Mouse (Mus musculus): Measurements from ENCODE around the gene Vcam1. TPM values are rescaled to one million over a fixed set of nuclear protein-coding genes. Genes with fewer than 3 reads are reported as not detected.

The Vcam1 gene
- total RNA-seq, 2 experiments from 2014 or later, result 0.33 TPM; not detected in 1

DNA sequence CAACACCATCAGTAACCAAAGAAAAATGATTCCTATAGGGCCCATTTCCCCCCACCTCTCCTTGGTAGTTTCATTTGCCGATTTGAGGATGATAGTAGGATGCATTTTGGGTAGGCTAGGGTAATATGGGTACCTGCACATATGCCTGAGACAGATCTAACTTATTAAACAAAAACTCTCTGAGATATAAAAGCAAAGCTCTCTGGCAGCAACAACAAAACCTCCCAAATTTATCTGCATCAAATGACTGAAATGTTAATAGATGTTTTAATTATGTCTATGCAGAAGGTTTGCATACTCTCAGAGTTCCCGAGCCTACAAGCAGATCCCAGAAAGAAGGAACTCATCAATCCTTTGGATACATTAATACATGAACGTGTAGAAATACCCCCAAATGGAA, 1.7 kb downstream of the Vcam1 start:
- ATAC-seq (replicated peaks; ENCODE audit: low FRiP score, low TSS enrichment, poor library complexity, severe bottlenecking), result no peak

DNA sequence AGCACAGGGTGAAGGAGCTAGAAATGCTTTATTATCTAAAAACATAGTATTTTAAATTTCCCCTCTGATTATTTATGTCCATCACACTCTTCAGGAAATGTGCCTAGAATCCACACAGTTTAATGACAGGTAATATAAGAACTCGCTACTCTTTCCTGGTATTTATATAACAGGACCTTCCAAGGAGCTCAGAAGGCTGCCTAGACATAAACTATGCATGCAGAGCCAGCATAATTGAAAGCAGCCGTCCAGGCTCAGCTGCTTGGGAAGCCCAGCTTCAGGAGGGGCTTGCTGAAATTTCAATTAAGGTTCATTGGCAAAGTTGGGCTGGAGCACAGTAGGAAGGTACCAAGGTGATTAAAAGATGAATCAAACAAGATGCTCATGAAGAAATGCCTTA, 2.2 kb downstream of the Vcam1 start:
- ATAC-seq (replicated peaks; ENCODE audit: low FRiP score, low TSS enrichment, poor library complexity, severe bottlenecking), result no peak

DNA sequence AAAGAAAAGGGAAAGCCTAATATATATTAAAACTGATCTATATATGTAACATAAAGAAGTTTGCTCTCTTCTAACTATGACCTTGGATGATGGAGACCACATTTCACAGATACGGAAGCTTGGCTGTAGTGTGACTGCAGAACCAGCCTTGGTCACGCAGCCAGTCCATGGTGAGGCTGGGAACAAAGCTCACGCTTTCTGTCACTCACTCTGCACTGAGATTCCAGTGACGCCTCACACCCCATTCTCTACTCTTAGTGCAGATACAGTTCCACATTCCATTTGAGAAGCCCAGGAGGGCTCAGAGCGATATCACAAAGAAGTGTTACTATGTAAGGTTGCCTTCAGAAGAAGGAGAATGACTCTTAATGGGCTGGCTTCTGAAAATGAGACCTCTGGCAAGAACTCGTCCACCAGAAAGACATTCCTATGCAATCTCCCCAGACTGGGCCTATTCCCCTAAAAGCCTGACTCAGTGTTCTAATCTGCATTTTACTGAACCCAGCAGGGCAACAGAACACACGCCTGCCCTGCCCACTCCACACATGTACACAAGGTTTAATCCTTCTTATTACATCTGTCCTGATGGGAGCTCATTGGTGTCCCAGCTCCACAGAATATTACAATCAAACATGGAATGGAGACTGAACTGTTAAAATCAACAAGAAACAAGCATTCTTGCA, 2.8 kb downstream of the Vcam1 start:
- ATAC-seq (replicated peaks; ENCODE audit: low FRiP score, low TSS enrichment, poor library complexity, severe bottlenecking), result no peak

DNA sequence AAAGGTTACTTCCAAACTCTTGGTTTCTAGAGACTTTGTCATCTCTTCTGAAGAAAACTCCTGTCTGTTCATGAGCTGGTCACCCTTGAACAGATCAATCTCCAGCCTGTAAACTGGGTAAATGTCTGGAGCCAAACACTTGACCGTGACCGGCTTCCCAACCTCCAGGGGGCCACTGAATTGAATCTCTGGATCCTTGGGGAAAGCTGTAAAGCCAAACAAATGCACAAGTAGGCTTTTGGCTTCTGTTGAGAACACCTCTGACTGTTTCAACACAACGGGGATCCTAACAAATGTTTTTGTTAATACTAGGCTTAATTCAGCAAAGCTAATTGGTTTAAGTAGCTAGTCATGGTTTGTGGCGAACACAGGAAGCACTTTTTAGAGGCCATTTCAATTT, 3.4 kb downstream of the Vcam1 start:
- no peak for ATAC-seq (replicated peaks; ENCODE audit: low FRiP score, low TSS enrichment, poor library complexity, severe bottlenecking)

DNA sequence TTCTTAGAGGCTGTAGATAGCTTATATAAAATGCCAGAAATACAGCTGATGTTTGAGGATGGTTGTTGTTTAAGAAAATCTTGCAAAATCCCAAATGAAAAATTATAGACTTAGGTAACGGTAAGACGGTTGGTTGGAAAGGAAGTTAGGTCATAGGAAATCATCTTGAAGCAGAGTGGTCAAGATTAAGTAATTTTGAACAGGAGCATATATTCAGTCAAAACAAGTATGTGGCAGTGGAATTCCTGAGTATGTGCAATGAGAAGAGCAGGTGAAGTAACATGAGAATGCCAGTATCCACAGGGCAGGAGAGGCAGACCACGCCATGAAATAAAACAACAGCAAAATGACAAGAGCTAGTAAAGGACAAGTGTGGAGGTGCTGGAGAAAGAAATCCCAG, 5.7 kb downstream of the Vcam1 start:
- no peak for ATAC-seq (replicated peaks; ENCODE audit: low FRiP score, low TSS enrichment, poor library complexity, severe bottlenecking)

DNA sequence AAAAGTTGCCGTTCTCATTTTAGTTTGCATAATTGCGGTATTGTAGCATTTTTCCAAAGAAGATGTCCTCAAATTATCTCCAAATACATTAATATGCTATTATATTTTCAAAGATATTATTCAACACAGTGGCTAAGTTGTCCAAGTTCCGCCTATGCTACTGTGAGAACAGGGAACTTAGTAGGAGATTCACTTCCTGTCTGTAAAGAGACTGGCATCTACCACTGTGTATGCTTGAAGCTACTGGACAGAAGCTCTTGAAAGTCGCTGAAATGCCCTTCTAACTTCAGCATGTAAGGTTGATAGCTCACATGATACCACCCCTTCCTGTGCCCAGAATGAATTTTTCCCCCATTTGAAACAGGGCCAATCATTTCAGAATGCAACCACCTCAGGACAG, 6.8 kb downstream of the Vcam1 start:
- ATAC-seq (replicated peaks; ENCODE audit: low FRiP score, low TSS enrichment, poor library complexity, severe bottlenecking), result no peak

DNA sequence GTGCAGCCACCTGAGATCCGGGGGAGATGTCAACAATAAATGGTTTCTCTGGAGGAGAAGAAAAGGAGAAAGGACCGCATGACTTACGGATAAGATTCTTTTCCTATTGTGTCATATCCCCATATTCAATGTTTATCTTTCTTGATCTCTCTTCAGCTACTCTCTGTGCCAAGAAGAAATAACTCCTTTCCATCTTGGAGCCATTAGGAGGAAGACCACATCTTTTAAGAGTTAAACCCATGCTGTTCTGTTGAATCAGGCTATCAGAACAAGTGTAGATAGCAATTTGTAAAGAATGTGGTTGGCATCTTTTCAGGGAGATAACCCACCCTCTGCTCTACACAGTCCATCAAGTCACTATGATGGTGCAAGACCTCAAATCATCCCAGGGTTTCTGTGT, 8.5 kb downstream of the Vcam1 start:
- ATAC-seq (replicated peaks; ENCODE audit: low FRiP score, low TSS enrichment, poor library complexity, severe bottlenecking), result no peak

DNA sequence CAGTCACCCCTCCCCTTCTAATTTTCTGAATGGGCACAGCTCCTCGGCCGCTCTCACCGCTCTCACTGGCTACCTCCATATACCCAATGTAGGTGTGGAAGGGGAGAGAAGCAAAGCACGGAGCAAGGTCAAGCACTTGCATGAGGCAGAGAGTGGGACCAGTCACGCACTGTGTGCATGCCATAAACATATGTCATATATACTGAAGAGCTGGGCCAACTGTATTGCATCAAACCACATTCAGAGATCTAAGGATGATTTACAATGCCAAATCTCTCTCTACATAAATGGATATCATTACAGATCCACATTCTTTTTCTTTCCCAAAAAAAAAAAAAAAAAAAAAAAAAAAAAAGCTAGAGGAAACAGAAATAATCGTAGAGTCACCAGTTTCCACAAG, 9.1 kb downstream of the Vcam1 start:
- no peak for ATAC-seq (replicated peaks; ENCODE audit: low FRiP score, low TSS enrichment, poor library complexity, severe bottlenecking)

DNA sequence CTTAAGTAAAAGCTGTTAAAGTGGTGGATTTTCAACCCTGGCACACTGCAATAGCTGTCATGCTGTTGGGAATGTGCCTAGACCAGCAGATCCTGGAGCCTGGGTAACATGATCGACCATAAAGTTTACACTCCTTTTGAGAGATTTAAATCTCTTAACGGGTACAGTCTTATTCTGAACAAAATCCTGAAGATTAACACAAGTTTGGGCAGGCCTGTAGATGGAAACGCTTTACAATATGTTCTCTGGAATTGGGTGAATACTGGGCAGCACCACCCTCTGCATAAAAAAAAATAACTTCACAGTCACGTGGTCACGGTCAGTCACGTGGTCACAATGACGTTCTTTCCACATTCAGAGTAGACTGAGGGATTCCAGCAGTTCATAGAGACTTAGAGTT, 10.3 kb downstream of the Vcam1 start:
- no peak for ATAC-seq (replicated peaks; ENCODE audit: low FRiP score, low TSS enrichment, poor library complexity, severe bottlenecking)

DNA sequence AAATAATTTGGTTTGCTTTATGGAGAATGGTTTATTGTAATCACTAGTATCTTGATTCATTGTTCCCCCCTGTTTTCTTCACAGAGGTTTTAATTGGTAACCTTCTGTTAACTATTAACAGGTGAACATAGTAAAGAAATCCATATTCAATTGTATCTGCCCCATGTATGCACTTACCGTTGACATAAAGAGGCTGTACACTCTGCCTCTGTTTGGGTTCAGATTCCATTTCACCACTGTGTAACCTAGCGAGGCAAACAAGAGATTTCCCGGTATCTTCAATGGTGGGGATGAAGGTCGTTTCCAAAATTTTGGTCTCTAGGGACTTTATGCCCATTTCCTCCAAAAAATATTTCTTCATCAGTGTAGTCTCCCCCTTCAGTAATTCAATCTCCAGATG, 12.4 kb downstream of the Vcam1 start:
- ATAC-seq (replicated peaks; ENCODE audit: low FRiP score, low TSS enrichment, poor library complexity, severe bottlenecking), result no peak

DNA sequence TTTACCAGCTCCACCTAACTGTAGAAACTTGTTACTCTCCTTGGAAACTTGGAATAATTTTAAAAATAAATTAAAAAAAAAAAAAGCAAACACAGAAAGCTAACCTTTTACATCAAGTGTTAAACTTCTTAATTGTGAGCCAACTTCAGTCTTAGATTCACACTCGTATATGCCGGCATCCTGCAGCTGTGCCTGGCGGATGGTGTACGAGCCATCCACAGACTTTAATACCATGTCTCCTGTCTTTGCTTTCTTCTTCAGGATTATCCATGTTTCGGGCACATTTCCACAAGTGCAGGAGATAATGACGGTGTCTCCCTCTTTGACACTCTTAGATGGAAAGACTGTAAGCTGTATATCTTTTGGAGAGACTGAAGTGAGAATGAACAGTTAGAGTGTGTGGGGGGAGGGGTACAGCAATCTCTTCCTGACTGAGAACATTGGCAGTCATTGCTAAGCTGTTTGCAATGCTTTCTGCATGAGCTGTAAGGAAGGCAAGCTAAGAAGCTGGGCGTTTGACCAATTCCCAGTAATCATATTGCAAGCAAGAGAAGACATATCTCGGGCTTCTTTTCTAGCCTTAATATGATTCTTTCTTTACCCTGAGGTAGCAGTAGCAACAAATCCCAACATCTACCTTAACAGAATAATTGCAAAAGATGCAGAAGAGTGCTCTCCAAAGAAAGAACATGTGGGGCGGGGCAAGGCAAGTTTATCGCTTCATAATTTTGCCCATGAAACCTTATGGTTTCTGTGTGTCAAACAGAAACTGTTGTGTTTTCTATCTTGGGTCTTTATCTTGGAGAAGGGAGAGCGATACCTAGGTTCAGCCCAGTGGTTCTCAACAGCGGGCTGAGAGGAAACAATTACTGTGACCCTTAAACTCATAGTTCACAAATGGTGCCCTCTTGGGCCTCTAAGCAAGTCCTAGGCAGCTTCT, 15.0 kb downstream of the Vcam1 start:
- ATAC-seq (replicated peaks; ENCODE audit: low FRiP score, low TSS enrichment, poor library complexity, severe bottlenecking), result no peak

DNA sequence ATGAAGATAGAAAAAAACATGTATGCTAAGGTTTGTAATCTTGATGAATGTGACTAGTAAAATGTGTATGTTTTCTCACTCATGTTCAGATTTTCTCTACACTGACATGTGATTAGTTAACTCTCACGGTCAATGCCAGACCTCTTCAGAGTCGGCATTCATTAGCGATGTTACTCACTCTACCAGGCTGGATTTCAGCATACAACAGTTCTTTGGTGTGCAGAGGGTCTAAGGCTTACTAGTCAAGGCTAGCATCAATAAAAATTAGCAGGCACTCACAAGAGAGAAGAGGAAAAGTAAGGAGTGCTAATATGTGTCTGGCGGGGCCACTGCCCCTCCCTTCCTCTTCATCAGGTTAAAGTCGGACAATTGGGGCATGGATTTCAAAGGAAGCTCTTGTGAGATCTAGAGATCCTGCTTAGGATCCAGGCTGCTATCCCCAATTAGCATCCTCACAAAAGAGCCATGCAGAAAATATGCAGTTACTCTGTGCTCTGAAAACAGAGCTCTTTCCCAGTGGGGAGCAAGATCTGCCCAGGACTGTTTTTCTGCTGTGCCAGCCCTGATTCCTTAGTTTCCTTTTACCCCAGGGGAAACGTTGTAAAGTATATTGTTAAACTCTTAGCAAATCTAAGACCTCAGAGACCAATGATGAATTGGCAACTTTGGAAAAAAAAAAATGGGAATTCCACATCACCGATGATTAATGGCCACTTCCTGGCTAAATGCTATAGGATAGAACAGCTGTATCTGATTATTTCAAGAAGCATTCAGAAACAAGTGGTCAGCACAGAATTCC, 15.8 kb downstream of the Vcam1 start:
- ATAC-seq (replicated peaks; ENCODE audit: low FRiP score, low TSS enrichment, poor library complexity, severe bottlenecking), result no peak

DNA sequence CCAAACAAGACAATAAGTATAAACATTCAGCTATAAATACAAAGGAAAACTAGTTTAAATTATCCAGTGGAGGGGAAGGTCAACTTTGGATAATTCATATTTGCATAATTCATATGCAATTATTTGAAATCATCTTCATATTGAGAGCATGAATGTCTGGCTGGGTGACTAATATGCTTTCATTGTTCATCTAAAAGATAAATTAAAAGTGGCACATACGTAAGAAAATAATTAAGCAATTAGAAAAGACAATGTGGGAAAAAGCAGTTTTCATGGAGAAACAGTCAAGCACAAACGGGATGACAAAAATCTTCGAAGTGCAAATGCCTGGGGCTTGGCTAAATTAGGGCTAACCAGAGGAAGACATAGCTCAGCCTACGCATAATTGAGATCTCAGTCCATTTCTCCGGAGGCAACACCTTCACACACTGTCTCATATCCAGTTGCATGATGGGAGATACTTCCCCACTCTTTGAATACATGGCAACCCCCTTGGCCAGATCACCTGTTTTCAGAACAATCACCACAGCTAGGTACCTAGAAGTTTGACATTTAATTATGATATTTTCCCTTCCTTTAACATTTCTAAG, 16.6 kb downstream of the Vcam1 start:
- ATAC-seq (replicated peaks; ENCODE audit: low FRiP score, low TSS enrichment, poor library complexity, severe bottlenecking), result no peak

DNA sequence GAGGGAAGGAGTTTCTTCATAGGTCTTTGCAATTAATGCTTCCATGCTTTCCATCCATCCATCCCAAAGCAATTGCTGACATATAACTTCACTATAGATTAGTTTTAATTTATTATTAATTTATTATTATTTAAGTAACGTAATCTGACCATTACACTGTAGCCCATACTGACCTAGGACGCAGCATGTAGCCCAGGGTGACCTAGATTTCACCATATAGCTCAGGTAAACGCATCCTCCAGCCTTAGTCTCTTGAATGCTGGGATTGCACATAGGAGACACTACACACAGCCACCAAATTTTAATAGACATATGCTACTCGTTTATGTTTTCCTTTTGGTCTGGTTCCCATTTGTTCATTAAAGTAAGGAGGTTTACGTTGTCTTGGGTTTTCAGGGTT, 23.8 kb downstream of the Vcam1 start:
- ATAC-seq (replicated peaks; ENCODE audit: low FRiP score, low TSS enrichment, poor library complexity, severe bottlenecking), result no peak

DNA sequence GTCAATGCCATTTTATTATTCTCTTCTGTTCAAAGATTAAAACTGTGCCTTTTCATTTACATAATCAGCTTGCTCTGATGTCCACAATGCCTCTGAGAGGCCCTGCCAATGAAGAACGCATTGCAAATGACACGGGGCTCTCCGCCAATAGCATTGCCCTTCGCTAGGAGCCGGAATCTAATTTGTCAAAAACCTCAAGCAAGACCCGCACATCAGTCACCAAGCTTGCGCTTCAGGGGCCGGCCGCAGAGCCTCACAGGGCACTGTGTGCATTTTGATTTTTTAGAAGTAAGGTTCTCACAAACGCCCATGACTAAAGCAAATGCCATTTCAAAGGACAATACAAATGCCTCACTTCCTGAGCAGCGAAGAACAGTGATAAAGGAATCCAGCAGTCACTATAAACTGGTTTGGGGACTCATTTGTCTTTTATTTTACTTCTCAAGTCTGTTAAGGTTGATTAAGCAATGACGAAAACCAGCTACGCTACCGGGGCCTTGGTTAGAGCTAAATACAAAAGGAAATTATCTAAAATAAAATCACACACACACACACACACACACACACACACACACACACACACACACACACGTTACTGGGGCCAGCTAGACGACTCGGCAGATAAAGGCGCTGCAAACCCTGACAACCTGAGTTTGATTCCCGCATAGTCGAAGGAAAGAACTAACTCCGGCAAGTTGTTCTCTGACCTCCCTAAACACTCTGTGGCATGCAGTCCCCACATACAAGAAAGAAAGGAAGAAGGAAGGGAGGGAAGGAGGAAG, 24.4 kb downstream of the Vcam1 start:
- ATAC-seq (replicated peaks; ENCODE audit: low FRiP score, low TSS enrichment, poor library complexity, severe bottlenecking), result no peak

DNA sequence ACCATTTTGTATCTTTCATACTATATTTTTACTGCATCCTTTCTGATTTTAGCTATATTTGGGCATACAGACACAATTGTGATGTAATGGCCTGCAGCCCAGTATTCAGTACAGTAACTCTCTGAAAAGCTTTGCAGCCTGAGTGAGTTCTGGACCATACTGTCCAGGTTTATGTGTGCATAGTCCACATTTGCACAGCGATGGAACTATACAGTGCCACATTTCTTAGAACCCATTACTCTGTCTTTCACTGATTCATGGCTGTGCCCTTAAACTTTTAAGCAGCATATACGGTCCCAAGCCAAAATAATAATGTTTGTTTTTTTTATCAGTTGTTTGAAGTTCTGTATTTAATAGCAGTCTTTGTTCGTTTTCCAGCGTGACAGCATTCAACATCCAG, 25.2 kb downstream of the Vcam1 start:
- no peak for ATAC-seq (replicated peaks; ENCODE audit: low FRiP score, low TSS enrichment, poor library complexity, severe bottlenecking)

DNA sequence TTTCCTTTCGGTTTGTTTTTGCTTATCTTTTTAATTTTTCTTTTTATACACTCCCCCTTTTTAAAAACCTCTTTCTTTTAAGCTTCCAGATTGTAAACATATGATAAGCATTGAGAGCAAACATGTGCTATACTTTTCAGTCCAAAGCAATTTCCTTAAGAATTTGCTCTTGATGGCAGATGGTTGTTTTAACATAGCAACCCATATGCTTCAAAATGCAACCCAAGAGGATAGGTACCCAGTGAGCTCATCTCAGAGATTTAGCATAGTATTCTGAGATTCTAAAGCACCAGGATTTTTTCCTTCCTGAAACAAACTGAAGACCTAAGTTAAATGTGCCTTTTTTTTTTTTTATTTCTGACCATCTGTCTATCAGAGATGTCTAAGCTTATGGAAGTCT, 28.6 kb downstream of the Vcam1 start:
- ATAC-seq (replicated peaks; ENCODE audit: low FRiP score, low TSS enrichment, poor library complexity, severe bottlenecking), result no peak

DNA sequence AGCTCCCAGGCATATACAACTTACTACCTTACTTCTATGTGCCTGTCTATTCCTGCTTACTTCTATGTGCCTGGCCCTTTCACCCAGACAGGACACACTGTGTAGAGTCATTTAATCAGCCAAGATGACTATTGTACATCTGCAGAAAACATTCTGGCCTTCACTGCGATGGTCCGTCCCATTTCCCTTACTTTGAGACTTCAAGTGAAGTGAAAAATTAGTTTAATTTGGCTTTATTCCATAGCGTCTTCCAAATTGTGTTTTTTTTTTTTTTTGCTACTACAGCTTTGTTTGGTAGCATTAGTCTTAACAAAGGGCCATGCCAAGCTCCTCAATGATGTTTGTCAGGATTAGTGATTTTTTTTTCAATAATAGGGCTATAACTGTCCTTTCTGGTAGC, 33.6 kb downstream of the Vcam1 start:
- ATAC-seq (replicated peaks; ENCODE audit: low FRiP score, low TSS enrichment, poor library complexity, severe bottlenecking), result no peak

DNA sequence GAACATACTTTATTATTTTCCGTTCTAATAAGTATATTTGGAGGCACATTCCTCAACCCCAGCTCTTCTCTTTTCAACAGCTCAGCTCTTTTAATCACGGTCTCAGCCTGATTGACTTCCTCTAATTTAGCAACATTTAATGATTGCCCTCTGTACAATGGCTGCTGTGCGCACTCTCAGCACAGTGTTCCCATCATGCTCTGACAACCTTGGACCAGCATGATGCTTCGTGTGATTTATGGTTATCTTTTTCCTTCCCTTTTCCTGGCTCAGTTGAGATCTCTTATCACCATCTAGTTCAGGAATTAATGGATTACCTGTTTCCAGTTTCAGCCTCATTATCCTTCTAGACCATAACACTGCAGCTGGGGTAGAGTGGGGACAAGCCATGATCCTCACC, 34.2 kb downstream of the Vcam1 start:
- no peak for ATAC-seq (replicated peaks; ENCODE audit: low FRiP score, low TSS enrichment, poor library complexity, severe bottlenecking)
